Mouse (Mus musculus): ENCODE data around the gene Slc5a6. TPM values are rescaled to one million over a fixed set of nuclear protein-coding genes. Genes with fewer than 3 reads are reported as not detected.
A peak's percentile ranks its signal among the peaks of the same experiment; 100 is the strongest.

Gene Slc5a6
- 5.5 and 7.5 TPM in 2 replicates for polyA plus RNA-seq (2012; ENCODE audit: insufficient read depth, insufficient read length, missing spikeins)

GRCm38 (mm10) chr5:31048763-31049641, at the start of gene Slc5a6:
Gene Slc5a6 (minus strand): TSS chr5:31048924.
- H3K27ac ChIP-seq (ENCODE audit: insufficient read depth, low read depth, low read length), result peak within 1 kb of the TSS; percentile 94
- peak within 1 kb of the TSS; percentile 97 for H3K4me3 ChIP-seq (ENCODE audit: insufficient read depth, low read length)
- H3K4me1 ChIP-seq (ENCODE audit: control insufficient read depth, insufficient read depth, low read length), result peaks cover 7% of the 10 kb centered on the region
- no peak for TF ChIP-seq CTCF (IDR thresholded peaks at IDR 0.05; ENCODE audit: low read depth, low read length)

GRCm38 (mm10) chr5:31095711-31096480, 47.2 kb upstream of the Slc5a6 start:
- H3K4me3 ChIP-seq (ENCODE audit: insufficient read depth, low read length), result peak overlapping the region; percentile 50
- TF ChIP-seq CTCF (IDR thresholded peaks at IDR 0.05; ENCODE audit: low read depth, low read length), result no peak
- TF ChIP-seq POLR2A (IDR thresholded peaks at IDR 0.05; ENCODE audit: borderline replicate concordance, low read depth, low read length), result no peak

GRCm38 (mm10) chr5:31094799-31095691, 46.3 kb upstream of the Slc5a6 start:
- H3K27ac ChIP-seq (ENCODE audit: insufficient read depth, low read depth, low read length), result no peak overlapping the region
- peaks cover 2% of the 10 kb centered on the region; the same call in 1 of the 2 replicates for H3K4me1 ChIP-seq (ENCODE audit: control insufficient read depth, insufficient read depth, low read length)
- no peak for TF ChIP-seq POLR2A (IDR thresholded peaks at IDR 0.05; ENCODE audit: borderline replicate concordance, low read depth, low read length)
- TF ChIP-seq CTCF (IDR thresholded peaks at IDR 0.05; ENCODE audit: low read depth, low read length), result no peak
- peak overlapping the region; percentile 50 for H3K4me3 ChIP-seq (ENCODE audit: insufficient read depth, low read length)

More at GRCm38 (mm10) chr5:31095711-31096480, 47.2 kb upstream of the Slc5a6 start:
- Histone ChIP-seq H3K4me1 (ENCODE audit: control insufficient read depth, insufficient read depth, low read length) (peaks cover 2% of the 10 kb centered on the region; the same call in 1 of the 2 replicates), H3K27ac (ENCODE audit: insufficient read depth, low read depth, low read length) (no peak overlapping the region)

- peak overlapping the region; percentile 33 for H3K4me3 ChIP-seq (ENCODE audit: insufficient read depth, low read length)
- H3K27ac ChIP-seq (ENCODE audit: insufficient read depth, low read depth, low read length), result no peak overlapping the region
- peaks cover 2% of the 10 kb centered on the region; the same call in 1 of the 2 replicates for H3K4me1 ChIP-seq (ENCODE audit: control insufficient read depth, insufficient read depth, low read length)
- TF ChIP-seq POLR2A (IDR thresholded peaks at IDR 0.05; ENCODE audit: borderline replicate concordance, low read depth, low read length) (no peak), CTCF (IDR thresholded peaks at IDR 0.05; ENCODE audit: low read depth, low read length) (no peak)
Measured at GRCm38 (mm10) chr5:31094100-31094798, 45.5 kb upstream of the Slc5a6 start.

- Histone ChIP-seq H3K27ac (ENCODE audit: insufficient read depth, low read depth, low read length) (no peak overlapping the region), H3K4me3 (ENCODE audit: insufficient read depth, low read length) (no peak overlapping the region), H3K4me1 (ENCODE audit: control insufficient read depth, insufficient read depth, low read length) (peaks cover 2% of the 10 kb centered on the region; the same call in 1 of the 2 replicates)
- no peak for TF ChIP-seq POLR2A (IDR thresholded peaks at IDR 0.05; ENCODE audit: borderline replicate concordance, low read depth, low read length)
- TF ChIP-seq CTCF (IDR thresholded peaks at IDR 0.05; ENCODE audit: low read depth, low read length), result no peak
Measured at GRCm38 (mm10) chr5:31093151-31094041, 44.7 kb upstream of the Slc5a6 start.

- H3K27ac ChIP-seq (ENCODE audit: insufficient read depth, low read depth, low read length), result no peak overlapping the region
- peaks cover 2% of the 10 kb centered on the region; the same call in 1 of the 2 replicates for H3K4me1 ChIP-seq (ENCODE audit: control insufficient read depth, insufficient read depth, low read length)
- H3K4me3 ChIP-seq (ENCODE audit: insufficient read depth, low read length), result no peak overlapping the region
- TF ChIP-seq CTCF (IDR thresholded peaks at IDR 0.05; ENCODE audit: low read depth, low read length) (no peak), POLR2A (IDR thresholded peaks at IDR 0.05; ENCODE audit: borderline replicate concordance, low read depth, low read length) (no peak)
Measured at GRCm38 (mm10) chr5:31092231-31092975, 43.7 kb upstream of the Slc5a6 start.

- H3K4me3 ChIP-seq (ENCODE audit: insufficient read depth, low read length), result no peak overlapping the region
- H3K27ac ChIP-seq (ENCODE audit: insufficient read depth, low read depth, low read length), result no peak overlapping the region
- H3K4me1 ChIP-seq (ENCODE audit: control insufficient read depth, insufficient read depth, low read length), result peaks cover 5% of the 10 kb centered on the region
- TF ChIP-seq CTCF (IDR thresholded peaks at IDR 0.05; ENCODE audit: low read depth, low read length) (no peak), POLR2A (IDR thresholded peaks at IDR 0.05; ENCODE audit: borderline replicate concordance, low read depth, low read length) (no peak)
Measured at GRCm38 (mm10) chr5:31087131-31087530, 38.4 kb upstream of the Slc5a6 start.
